Mouse (Mus musculus) lung, postnatal 10 days (tissue): Measurements from ENCODE around the gene Sptbn4.
A peak's percentile ranks its signal among the peaks of the same experiment; 100 is the strongest.

ENCODE experiments used
- DNase-seq: peaks from one replicate; pipeline ENCODE4 v3.0.0; 2021

The Sptbn4 gene

GRCm38 (mm10) chr7:27322291-27322690 lies 125.2 kb downstream of the Sptbn4 start:
- DNase-seq, result no peak

GRCm38 (mm10) chr7:27319411-27319810 lies 128.1 kb downstream of the Sptbn4 start:
- no peak for DNase-seq

GRCm38 (mm10) chr7:27315958-27316357 lies 131.5 kb downstream of the Sptbn4 start:
- DNase-seq, result no peak

GRCm38 (mm10) chr7:27314393-27314792 lies 133.1 kb downstream of the Sptbn4 start:
- no peak for DNase-seq

GRCm38 (mm10) chr7:27311651-27312284 lies 135.7 kb downstream of the Sptbn4 start:
- no peak for DNase-seq

- DNase-seq, result no peak
Measured at GRCm38 (mm10) chr7:27310996-27311535, 136.4 kb downstream of the Sptbn4 start.

GRCm38 (mm10) chr7:27310306-27310705 lies 137.2 kb downstream of the Sptbn4 start:
- peak; percentile 68 for DNase-seq

- DNase-seq, result no peak
Measured at GRCm38 (mm10) chr7:27309832-27310231, 137.7 kb downstream of the Sptbn4 start.

- DNase-seq, result peak; percentile 50
Measured at GRCm38 (mm10) chr7:27308821-27309549, 138.5 kb downstream of the Sptbn4 start.

- no peak for DNase-seq
Measured at GRCm38 (mm10) chr7:27307551-27307950, 139.9 kb downstream of the Sptbn4 start.
